In the genomic region with DNA sequence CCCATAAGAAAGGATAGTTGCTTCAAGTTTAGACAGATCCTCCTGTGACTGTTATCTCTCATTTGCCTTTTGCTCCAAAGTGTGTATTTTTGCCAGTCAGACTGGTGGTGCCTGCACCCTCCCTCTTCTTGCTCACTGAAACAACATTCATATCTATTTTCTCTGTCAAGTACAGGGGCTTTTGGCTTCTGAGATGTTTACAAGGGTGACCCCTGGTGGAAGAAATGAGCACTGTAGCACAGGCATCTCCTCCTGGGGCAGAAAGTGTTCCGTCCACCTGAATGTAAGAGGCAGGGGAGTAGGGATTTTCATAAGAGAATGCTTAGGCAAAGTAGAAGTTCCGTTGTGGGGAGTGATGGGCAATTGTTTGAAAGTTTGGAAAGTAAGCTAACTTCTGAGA, we compare ENCODE assay signal across 8 mouse cellular contexts. TPM values are rescaled to one million over a fixed set of nuclear protein-coding genes. Genes with fewer than 3 reads are reported as not detected.
DNase-seq lines count a peak whose midpoint lies in the region; ATAC-seq and TF ChIP-seq lines count a peak whose summit lies in the region.

No protein-coding gene starts in this region.

- H3K36me3 ChIP-seq in heart, embryonic 12.5 days, result no peaks in the 10 kb centered on the region
- H3K36me3 ChIP-seq in forebrain, embryonic 14.5 days (ENCODE audit: control insufficient read depth, insufficient read depth, low read length), result no peaks in the 10 kb centered on the region
- H3K36me3 ChIP-seq in intestine, embryonic 14.5 days (ENCODE audit: control insufficient read depth, insufficient read depth, low read length), result 0 out of 2 replicates have a peak, but pooled peaks cover 3% of the 10 kb centered on the region
- H3K36me3 ChIP-seq in stomach, postnatal 0 days (ENCODE audit: control insufficient read depth, insufficient read depth, low read length), result peaks cover 2% of the 10 kb centered on the region; the same call in 1 of the 2 replicates

- no peak for TF ChIP-seq EP300 in stomach, postnatal 0 days (optimal IDR thresholded peaks at IDR 0.05)

- peak; percentile 94 for TF ChIP-seq CTCF in stomach, postnatal 0 days (IDR thresholded peaks at IDR 0.05; ENCODE audit: low read depth)

- H3K27ac ChIP-seq in heart, embryonic 12.5 days (ENCODE audit: poor library complexity, severe bottlenecking), result no peak overlapping the region
- no peak overlapping the region for H3K27ac ChIP-seq in forebrain, embryonic 14.5 days (ENCODE audit: low read depth, low read length)
- no peak overlapping the region for H3K27ac ChIP-seq in intestine, embryonic 14.5 days (ENCODE audit: low read depth)
- peak overlapping the region; percentile 91 for H3K27ac ChIP-seq in stomach, postnatal 0 days (replicated peaks)

- ATAC-seq in heart, embryonic 12.5 days (ENCODE audit: insufficient number of reproducible peaks, low FRiP score), result no peak
- ATAC-seq in forebrain, embryonic 14.5 days, result 0 out of 2 replicates have a peak, but pooled peaks have one; percentile 26
- ATAC-seq in intestine, embryonic 14.5 days (replicated peaks; ENCODE audit: low FRiP score, low TSS enrichment, low read depth), result no peak; the same call in 1 of the 2 replicates
- peak; percentile 50 for ATAC-seq in stomach, postnatal 0 days (ENCODE audit: low FRiP score, low TSS enrichment)

- H3K27me3 ChIP-seq in heart, embryonic 12.5 days (replicated peaks), result no peaks in the 10 kb centered on the region
- no peaks in the 10 kb centered on the region for H3K27me3 ChIP-seq in forebrain, embryonic 14.5 days (replicated peaks; ENCODE audit: control insufficient read depth, insufficient read depth, low read length)
- H3K27me3 ChIP-seq in intestine, embryonic 14.5 days (replicated peaks; ENCODE audit: control insufficient read depth, insufficient read depth, low read length), result no peaks in the 10 kb centered on the region
- H3K27me3 ChIP-seq in stomach, postnatal 0 days (ENCODE audit: control insufficient read depth, insufficient read depth, low read length), result no peaks in the 10 kb centered on the region

- no peak overlapping the region for H3K9ac ChIP-seq in heart, embryonic 12.5 days
- H3K9ac ChIP-seq in forebrain, embryonic 14.5 days (ENCODE audit: low read length), result no peak overlapping the region
- no peak overlapping the region for H3K9ac ChIP-seq in intestine, embryonic 14.5 days (ENCODE audit: low read length)
- H3K9ac ChIP-seq in stomach, postnatal 0 days (ENCODE audit: low read length), result no peak overlapping the region

- no peaks in the 10 kb centered on the region for H3K4me1 ChIP-seq in heart, embryonic 12.5 days (replicated peaks)
- no peaks in the 10 kb centered on the region for H3K4me1 ChIP-seq in forebrain, embryonic 14.5 days (ENCODE audit: control insufficient read depth, insufficient read depth, low read length)
- no peaks in the 10 kb centered on the region; the same call in 1 of the 2 replicates for H3K4me1 ChIP-seq in intestine, embryonic 14.5 days (replicated peaks; ENCODE audit: control insufficient read depth, insufficient read depth, low read length)
- no peaks in the 10 kb centered on the region; the same call in 1 of the 2 replicates for H3K4me1 ChIP-seq in stomach, postnatal 0 days (replicated peaks; ENCODE audit: control insufficient read depth, insufficient read depth)

- no peak overlapping the region for H3K4me3 ChIP-seq in heart, embryonic 12.5 days
- H3K4me3 ChIP-seq in forebrain, embryonic 14.5 days (ENCODE audit: low read depth, low read length), result no peak overlapping the region
- no peak overlapping the region for H3K4me3 ChIP-seq in intestine, embryonic 14.5 days (ENCODE audit: low read depth, low read length)
- H3K4me3 ChIP-seq in stomach, postnatal 0 days (ENCODE audit: low read depth, low read length), result no peak overlapping the region

- intact Hi-C loops in left cerebral cortex, postnatal 25 days (cut with DNase I), result loop anchor here (1.0 to 5.0 kb wide), 3 partner anchors 87 to 235 kb away; no protein-coding TSS in a partner anchor

- H3K9me3 ChIP-seq in heart, embryonic 12.5 days (replicated peaks), result no peaks in the 10 kb centered on the region
- no peaks in the 10 kb centered on the region for H3K9me3 ChIP-seq in forebrain, embryonic 14.5 days (replicated peaks; ENCODE audit: control insufficient read depth, low read length)
- no peaks in the 10 kb centered on the region for H3K9me3 ChIP-seq in intestine, embryonic 14.5 days (ENCODE audit: control insufficient read depth, low read length)
- no peaks in the 10 kb centered on the region for H3K9me3 ChIP-seq in stomach, postnatal 0 days (ENCODE audit: control insufficient read depth, low read length)

- peak; percentile 92 for DNase-seq in heart, adult 11 months
- peak; percentile 3 for DNase-seq in c-Kit-negative CD71-positive TER-119-positive erythroid progenitor cells, embryonic 14.5 days (ENCODE audit: low read depth, low spot score)
- DNase-seq in forebrain, embryonic 14.5 days (ENCODE audit: low spot score), result peak; percentile 83
- DNase-seq in intestine, embryonic 14.5 days (ENCODE audit: low spot score), result peak; percentile 92
- DNase-seq in left cerebral cortex, postnatal 25 days (ENCODE audit: low spot score in 2 of 2), result peak; percentile 78 to 80
- DNase-seq in naive thymus-derived CD4-positive, alpha-beta T cell, adult 2 months (ENCODE audit: low read depth), result peak; percentile 91
- peak; percentile 85 for DNase-seq in stomach, postnatal 0 days (ENCODE audit: low spot score)

- WGBS in heart, embryonic 12.5 days, result 34% methylated on average over 2 of the region's 2 CpGs
- 37% methylated on average over 2 of the region's 2 CpGs for WGBS in forebrain, embryonic 14.5 days
- WGBS in intestine, embryonic 14.5 days, result 29% methylated on average over 2 of the region's 2 CpGs
- 33% methylated on average over 2 of the region's 2 CpGs for WGBS in stomach, postnatal 0 days

- H3K4me2 ChIP-seq in heart, embryonic 12.5 days, result no peak overlapping the region
- no peak overlapping the region for H3K4me2 ChIP-seq in forebrain, embryonic 14.5 days (ENCODE audit: low read length)
- H3K4me2 ChIP-seq in intestine, embryonic 14.5 days (ENCODE audit: low read length), result no peak overlapping the region
- H3K4me2 ChIP-seq in stomach, postnatal 0 days (replicated peaks; ENCODE audit: low read depth), result no peak overlapping the region

RNA-seq across cellular contexts. Expression of gene Tango6, which starts 35.5 kb away (rescaled TPM):
- polyA plus RNA-seq in heart, embryonic 12.5 days (2016; fragmentation: Nextera tagmentation; extraction: Ambion mirVana), result 8.9 and 9.1 TPM in 2 replicates
- polyA plus RNA-seq in forebrain, embryonic 14.5 days (2014; fragmentation: Nextera tagmentation; extraction: Ambion mirVana), result 2.4 and 4.4 TPM in 2 replicates
- polyA plus RNA-seq in intestine, embryonic 14.5 days (2014; fragmentation: Nextera tagmentation; extraction: Ambion mirVana), result 9.1 and 10.9 TPM in 2 replicates
- 1 to 10 TPM; 5.7 to 7.0 TPM for total RNA-seq in left cerebral cortex, postnatal 25 days (2021)
- polyA plus RNA-seq in stomach, postnatal 0 days (2015; fragmentation: Nextera tagmentation; extraction: Ambion mirVana), result 3.0 and 3.1 TPM in 2 replicates

RNA-seq across cellular contexts. Expression of gene Cdh1, which starts 44.2 kb away (rescaled TPM):
- polyA plus RNA-seq in heart, embryonic 12.5 days (2016; fragmentation: Nextera tagmentation; extraction: Ambion mirVana), result 0.87 and 1.4 TPM in 2 replicates
- 1.9 and 3.2 TPM in 2 replicates for polyA plus RNA-seq in forebrain, embryonic 14.5 days (2014; fragmentation: Nextera tagmentation; extraction: Ambion mirVana)
- polyA plus RNA-seq in intestine, embryonic 14.5 days (2014; fragmentation: Nextera tagmentation; extraction: Ambion mirVana), result 141 and 152 TPM in 2 replicates
- total RNA-seq in left cerebral cortex, postnatal 25 days (2021), result 1 to 10 TPM; 2.3 to 2.5 TPM
- 118 and 131 TPM in 2 replicates for polyA plus RNA-seq in stomach, postnatal 0 days (2015; fragmentation: Nextera tagmentation; extraction: Ambion mirVana)

Comparison
In these comparisons a context has a peak if more than half of its experiments do, and no peak if none do; other contexts are left out.
1. DNase-seq: peak in every context shown above with its lines; median percentile 92 in heart, adult 11 months; 92 in intestine, embryonic 14.5 days; 91 in naive thymus-derived CD4-positive, alpha-beta T cell, adult 2 months; 85 in stomach, postnatal 0 days; 83 in forebrain, embryonic 14.5 days; 79 in left cerebral cortex, postnatal 25 days; 3 in c-Kit-negative CD71-positive TER-119-positive erythroid progenitor cells, embryonic 14.5 days.
2. ATAC-seq: peak in forebrain, embryonic 14.5 days (single experiment) and stomach, postnatal 0 days (single experiment); none in heart, embryonic 12.5 days (single experiment) and intestine, embryonic 14.5 days (single experiment).
3. RNA of gene Cdh1, which starts 44.2 kb away (polyA plus RNA-seq): 141 to 152 TPM in intestine, embryonic 14.5 days and 118 to 131 TPM in stomach, postnatal 0 days; 1.9 to 3.2 TPM in forebrain, embryonic 14.5 days and 0.87 to 1.4 TPM in heart, embryonic 12.5 days; every median in the first group is over 10 times any median in the second.